Mouse (Mus musculus): ENCODE results near the gene Abr.

Gene Abr

GRCm38 (mm10) chr11:76450202-76450561 lies 171.9 kb downstream of the Abr start:
- no peak for DNase-seq

GRCm38 (mm10) chr11:76449520-76450201 lies 172.5 kb downstream of the Abr start:
- DNase-seq = no peak

DNA sequence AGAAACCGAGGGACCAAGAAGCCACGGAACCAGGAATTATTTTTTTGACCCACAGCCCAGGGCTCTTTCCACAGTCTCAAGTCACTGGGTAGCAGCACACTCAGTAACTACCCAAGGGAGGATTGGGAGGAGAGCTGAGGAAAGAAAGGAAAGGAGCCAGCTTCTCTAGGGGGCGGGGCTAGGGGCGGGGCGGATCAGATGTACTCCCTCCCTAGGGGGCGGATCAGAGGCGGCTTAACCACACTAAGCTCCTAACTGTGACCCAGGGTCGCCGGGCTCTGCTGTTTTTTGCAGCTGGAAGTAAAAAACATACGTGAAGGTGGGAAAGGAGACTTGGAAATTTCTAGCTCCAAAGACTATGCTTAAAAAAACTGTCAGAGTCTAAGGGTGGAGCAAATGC lies 175.9 kb downstream of the Abr start:
- no peak for DNase-seq

- DNase-seq = no peak
Measured at GRCm38 (mm10) chr11:76445459-76445858, 176.7 kb downstream of the Abr start.

DNA sequence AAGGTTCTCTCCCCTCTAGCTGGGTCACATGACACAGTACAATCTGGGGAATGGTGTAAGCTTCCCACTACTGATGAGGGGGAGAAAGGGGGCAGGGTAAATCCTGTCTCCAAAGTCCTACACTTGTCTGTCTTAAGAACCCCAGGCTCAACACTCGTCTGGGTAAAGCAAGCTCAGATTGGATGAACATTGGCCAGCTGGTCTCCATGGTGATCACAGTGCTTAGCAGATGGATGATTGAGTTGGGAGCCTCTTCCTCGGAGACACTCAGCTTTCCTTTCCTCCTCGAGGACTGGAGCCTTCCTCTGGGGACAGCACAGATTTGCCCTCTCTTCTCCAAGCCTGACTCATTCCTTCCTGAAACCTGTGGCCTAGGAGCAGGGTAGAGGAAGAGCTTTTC lies 182.4 kb downstream of the Abr start:
- no peak for DNase-seq

GRCm38 (mm10) chr11:76436864-76437437 lies 185.2 kb downstream of the Abr start:
- DNase-seq = no peak

GRCm38 (mm10) chr11:76436009-76436408 lies 186.1 kb downstream of the Abr start:
- DNase-seq = no peak

DNA sequence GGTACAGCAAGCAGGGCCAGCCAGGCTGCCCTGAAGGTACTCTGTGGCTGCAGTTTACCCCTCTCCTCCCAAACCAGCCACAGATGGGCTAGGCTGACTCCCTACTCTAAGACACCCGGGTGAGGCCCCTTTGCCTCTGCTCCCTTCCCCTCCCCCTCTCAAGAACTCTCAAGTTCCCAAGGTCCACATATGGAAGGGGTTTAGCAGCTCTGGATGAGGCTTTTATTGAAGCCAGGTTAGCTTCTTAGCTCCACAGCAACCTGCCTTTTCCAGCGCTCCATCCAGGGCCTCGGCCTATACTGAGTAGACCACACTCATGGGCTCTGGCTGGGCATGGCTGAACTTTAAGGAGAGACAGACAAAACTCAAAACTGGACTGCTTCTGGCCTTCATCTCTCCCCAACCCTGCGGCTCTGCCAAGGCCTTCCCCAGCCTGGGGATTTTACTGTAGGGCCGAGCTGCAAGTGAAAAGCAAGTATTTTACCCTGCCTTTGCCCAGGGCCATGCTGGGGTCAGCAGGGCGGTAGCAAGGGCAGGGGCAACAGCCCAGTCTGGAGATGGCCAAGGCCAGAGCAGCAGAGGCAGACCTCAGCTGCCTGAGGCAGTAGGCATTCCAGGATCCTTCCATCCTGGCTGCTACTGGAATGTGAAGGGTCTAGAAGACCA lies 192.0 kb downstream of the Abr start:
- no peak for DNase-seq

DNA sequence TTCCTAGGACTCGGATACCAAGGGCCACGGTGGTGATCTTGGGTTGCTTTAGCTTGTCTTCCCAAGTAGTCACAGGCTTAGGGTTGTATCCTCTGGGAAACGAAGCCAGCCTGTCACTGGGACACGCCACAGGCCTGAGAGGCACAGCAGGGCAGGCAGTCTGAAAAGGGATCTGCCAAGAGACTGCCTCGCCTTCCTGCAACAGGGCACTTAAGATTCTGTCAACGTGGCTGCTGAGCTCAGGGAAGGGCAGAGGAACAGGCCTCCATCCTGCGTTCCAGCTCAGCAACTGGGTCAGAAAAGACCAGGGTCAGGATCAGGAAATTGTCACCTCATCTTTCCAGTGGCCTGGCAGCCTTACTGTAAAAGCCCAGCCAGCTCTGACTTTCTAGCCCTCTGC lies 192.6 kb downstream of the Abr start:
- DNase-seq = no peak

- peak; percentile 86 for DNase-seq
Measured at GRCm38 (mm10) chr11:76429046-76429445, 193.1 kb downstream of the Abr start.

- no peak for DNase-seq
Measured at GRCm38 (mm10) chr11:76427781-76428180, 194.3 kb downstream of the Abr start.

GRCm38 (mm10) chr11:76425749-76426148 lies 196.4 kb downstream of the Abr start:
- DNase-seq = no peak

DNA sequence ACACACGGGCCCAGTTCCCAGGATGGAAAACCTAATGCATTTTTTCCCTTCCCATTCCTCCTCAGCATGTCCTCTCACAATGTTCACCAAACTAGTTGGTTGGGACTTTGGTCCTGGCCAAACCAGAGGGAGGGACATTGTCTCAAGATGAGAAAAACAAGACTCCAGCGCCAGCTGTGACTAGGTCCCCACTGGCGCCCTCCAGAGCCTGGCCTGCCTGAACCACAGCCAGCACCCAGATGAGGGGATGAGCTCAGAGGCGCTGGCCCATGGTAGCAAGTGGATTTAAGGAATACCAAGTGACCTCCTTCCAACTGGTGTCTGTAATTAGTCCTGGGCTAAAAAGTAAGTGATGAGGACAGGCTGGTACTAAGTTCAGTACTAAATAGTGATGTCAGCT lies 201.2 kb downstream of the Abr start:
- DNase-seq = no peak

GRCm38 (mm10) chr11:76419179-76419578 lies 202.9 kb downstream of the Abr start:
- peak; percentile 53 for DNase-seq

- no peak for DNase-seq
Measured at GRCm38 (mm10) chr11:76418423-76418822, 203.7 kb downstream of the Abr start.

DNA sequence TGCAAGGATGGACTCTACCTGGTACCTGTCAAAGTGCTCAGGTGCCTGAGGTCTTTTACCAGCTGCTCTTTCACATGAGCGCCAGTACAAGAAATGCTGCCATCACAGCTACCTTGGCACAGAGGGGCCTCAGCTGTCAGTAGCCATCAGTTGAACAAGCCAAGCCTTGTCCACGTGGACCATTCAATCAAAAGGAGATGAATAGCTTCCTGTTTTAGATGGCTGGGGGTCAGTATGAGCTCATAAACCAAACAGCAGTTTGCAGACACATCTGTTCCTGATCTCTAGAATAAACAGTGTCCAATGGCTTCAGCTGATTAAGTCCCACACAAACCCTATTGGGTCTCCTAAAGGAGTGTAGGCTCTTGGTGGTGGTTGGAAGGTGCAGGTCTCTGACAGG lies 206.1 kb downstream of the Abr start:
- DNase-seq = no peak

DNA sequence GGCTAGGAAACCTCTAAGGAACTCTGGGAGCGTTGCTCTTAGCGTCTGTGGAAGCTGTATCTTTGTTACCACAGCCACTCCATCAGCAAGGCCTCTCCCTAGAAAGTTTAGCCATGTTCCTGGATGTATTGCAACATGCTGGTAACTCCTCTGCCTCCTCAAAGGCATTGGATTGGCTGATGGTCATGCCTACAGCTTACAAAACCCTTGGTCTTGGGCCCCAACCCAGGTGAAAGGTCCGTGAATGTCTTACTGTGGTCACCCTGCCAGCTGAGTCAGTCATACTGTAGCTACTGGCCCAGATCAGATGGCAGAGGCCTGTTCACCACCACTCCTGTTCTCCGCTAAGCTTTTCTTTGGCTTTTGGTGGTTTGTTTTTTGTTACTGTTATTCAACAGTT lies 207.1 kb downstream of the Abr start:
- DNase-seq = no peak

- no peak for DNase-seq
Measured at GRCm38 (mm10) chr11:76413202-76413601, 208.9 kb downstream of the Abr start.

DNA sequence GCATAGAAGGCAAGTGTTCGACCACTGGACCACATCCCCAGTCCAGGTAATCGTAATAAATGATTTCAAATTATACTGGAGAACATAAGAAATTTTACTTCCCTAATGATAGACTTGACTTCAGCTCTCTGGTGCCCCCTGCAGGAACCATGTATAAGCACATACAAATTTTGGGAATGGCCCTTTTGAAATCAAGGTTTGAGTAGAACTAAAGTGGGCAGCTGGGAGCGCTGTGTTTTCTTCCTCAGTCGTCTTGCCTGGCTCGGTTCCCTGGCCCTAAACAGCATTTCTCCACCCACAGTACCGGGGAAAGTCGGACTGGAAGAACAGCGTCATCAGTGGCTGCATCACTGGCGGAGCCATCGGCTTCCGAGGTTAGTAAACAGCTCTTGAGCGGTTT lies 211.3 kb downstream of the Abr start:
- peak; percentile 62 for DNase-seq

DNA sequence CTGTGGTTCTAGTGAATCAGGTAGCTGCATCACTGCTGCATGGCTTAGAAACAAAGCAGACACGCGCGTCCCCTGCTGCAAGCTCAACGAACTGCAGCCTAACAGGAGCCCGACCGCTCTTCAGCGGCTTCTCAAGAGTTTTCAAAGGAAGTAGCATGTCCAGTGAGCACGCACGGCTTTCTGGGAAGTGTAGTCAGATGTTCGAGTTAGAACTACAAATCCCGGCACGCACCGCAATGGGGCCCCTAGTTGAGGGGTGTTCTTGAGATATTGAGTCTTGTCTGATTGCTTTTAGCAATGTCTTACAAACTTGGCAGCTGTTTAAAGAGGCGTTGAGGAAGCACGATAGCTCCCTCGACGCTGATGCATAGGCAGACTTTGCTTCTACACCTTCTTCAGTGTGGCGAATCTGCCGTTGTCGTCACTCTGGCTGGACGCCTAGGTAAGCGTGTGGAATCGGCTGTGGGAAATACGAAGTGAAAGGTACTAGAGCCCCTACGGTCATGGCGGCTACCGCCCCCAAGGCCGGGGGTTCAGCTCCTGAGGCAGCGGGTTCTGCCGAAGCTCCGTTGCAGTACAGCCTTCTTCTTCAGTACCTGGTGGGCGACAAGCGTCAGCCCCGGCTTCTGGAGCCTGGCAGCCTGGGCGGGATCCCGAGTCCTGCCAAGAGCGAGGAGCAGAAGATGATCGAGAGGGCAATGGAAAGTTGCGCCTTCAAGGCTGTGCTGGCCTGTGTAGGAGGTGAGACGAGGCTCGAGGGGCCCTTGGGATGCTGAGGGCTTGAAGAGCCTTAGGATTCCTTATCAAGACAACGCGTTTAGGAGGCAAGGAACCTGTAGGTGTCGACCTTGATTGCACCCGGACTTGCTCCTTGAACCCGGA lies 215.2 kb downstream of the Abr start, which contains the start of gene Timm22:
Gene Timm22, plus strand, starts transcription at position 251 of the 882 bp plus-strand sequence.
- DNase-seq = peak; percentile 98

DNA sequence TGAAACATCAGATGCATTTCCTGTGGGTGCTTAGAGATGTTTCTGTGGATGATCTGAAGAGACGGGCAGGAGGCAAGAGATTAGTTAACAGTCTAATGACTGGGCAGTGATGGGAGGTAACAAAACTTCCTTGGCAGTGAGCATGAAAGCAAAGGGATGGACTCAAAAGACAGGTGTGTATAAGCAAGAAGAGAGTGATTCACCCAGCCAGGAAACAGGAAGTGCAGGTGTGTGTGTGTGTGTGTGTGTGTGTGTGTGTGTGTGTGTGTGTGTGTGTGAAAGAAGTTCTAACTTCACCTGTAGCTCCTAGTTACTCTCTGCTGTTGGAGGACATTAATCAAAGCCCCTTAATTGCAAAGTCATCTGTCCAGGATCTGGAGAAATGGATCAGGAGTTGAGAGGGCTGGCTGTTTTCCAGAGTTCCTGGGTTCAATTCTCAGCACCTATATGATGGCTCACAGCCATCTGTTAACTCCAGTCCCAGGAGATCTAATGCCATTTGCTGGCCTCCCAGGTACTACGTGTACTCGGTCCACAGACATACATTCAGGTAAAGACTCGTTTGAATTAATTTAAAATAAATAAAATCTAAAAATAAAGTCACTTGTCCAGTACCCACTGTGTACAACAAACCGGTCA lies 216.4 kb downstream of the Abr start:
- peak; percentile 40 for DNase-seq

- DNase-seq = no peak
Measured at GRCm38 (mm10) chr11:76405113-76405512, 217.0 kb downstream of the Abr start.

DNA sequence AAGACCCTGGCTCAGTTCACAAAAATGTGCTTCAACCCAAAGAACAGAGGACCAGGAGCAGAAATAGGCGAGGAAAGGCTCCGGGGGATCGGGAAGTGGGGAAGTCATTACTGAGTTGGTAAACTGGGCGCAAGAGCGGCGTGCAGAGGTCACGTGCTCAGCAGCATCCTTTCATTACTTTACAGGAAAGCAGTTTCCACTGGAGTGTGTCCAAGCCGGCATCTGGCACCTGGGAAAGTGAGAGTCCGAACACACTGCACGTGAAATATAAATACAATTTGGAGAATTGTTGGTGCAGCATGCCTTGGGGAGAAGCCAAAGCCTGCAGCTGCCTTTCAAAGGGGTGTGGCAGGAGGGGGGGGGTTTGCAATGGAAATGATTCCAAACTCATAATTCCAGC lies 220.7 kb downstream of the Abr start:
- DNase-seq = no peak
